Mouse (Mus musculus): ENCODE data around the gene Vps4b. TPM values are rescaled to one million over a fixed set of nuclear protein-coding genes. Genes with fewer than 3 reads are reported as not detected.

Gene Vps4b
- polyA plus RNA-seq, 1 experiment from 2014 or later: 44.0 TPM

- Histone ChIP-seq H3K9me3 (replicated peaks; ENCODE audit: control insufficient read depth, low read length) (no peaks in the 10 kb centered on the region), H3K27me3 (replicated peaks; ENCODE audit: control insufficient read depth, insufficient read depth, low read length) (no peaks in the 10 kb centered on the region), H3K9ac (ENCODE audit: low read length) (peak overlapping the region; percentile 88), H3K4me1 (ENCODE audit: control insufficient read depth, insufficient read depth, low read length) (peaks cover 14% of the 10 kb centered on the region), H3K4me3 (ENCODE audit: low read depth, low read length) (peak overlapping the region; percentile 67), H3K36me3 (ENCODE audit: control insufficient read depth, insufficient read depth, low read length) (no peaks in the 10 kb centered on the region), H3K4me2 (ENCODE audit: low read length) (peak overlapping the region; percentile 62), H3K27ac (ENCODE audit: low read depth, low read length) (peak overlapping the region; percentile 88)
- ATAC-seq (peak; percentile 79), DNase-seq (ENCODE audit: low spot score) (peak; percentile 49)
- 5% methylated on average over 21 of the region's 21 CpGs for WGBS
Measured at GRCm38 (mm10) chr1:106714530-106714981, 82.0 kb downstream of the Vps4b start.

Other genes with a start within 250 kb of the Vps4b start
- 5.3 and 7.1 TPM in 2 replicates for gene Bcl2, start 82.5 kb downstream of the Vps4b start, polyA plus RNA-seq (2014; fragmentation: Nextera tagmentation; extraction: Ambion mirVana)
- gene Kdsr, start 37.0 kb downstream of the Vps4b start, polyA plus RNA-seq (2014; fragmentation: Nextera tagmentation; extraction: Ambion mirVana): 13.7 and 15.8 TPM in 2 replicates
- not detected in 2 replicates for gene Serpinb5, start 64.4 kb upstream of the Vps4b start, polyA plus RNA-seq (2014; fragmentation: Nextera tagmentation; extraction: Ambion mirVana)
- gene Serpinb12, start 137.7 kb upstream of the Vps4b start, polyA plus RNA-seq (2014; fragmentation: Nextera tagmentation; extraction: Ambion mirVana): not detected in 2 replicates
- not detected in 2 replicates for gene Serpinb13, start 184.3 kb upstream of the Vps4b start, polyA plus RNA-seq (2014; fragmentation: Nextera tagmentation; extraction: Ambion mirVana)

Measured in forebrain, embryonic 14.5 days (tissue).